Mouse (Mus musculus) layer of hippocampus, adult 9-11 months (tissue): ENCODE results near the gene Dkc1.

Experiments used
- DNase-seq: peaks from one replicate; pipeline ENCODE4 v3.0.0; 2022

Gene Dkc1

GRCm38 (mm10) chrX:75095369-75096162, at the start of gene Dkc1:
Dkc1 (plus strand) TSS chrX:75095854.
- DNase-seq, result peak; percentile 96

GRCm38 (mm10) chrX:75045931-75046330, 49.7 kb upstream of the Dkc1 start:
- no peak for DNase-seq

- DNase-seq, result no peak
Measured at GRCm38 (mm10) chrX:75046921-75047635, 48.6 kb upstream of the Dkc1 start.

- peak; percentile 2 for DNase-seq
Measured at GRCm38 (mm10) chrX:75056120-75056775, 39.4 kb upstream of the Dkc1 start.

GRCm38 (mm10) chrX:75082351-75082750, 13.3 kb upstream of the Dkc1 start:
- no peak for DNase-seq

GRCm38 (mm10) chrX:75083982-75084773, 11.5 kb upstream of the Dkc1 start:
- DNase-seq, result no peak

GRCm38 (mm10) chrX:75084774-75085508, 10.7 kb upstream of the Dkc1 start, which contains the start of gene Gab3:
Gab3 (minus strand) TSS chrX:75085458.
- peak; percentile 42 for DNase-seq

GRCm38 (mm10) chrX:75085654-75086053, 10.0 kb upstream of the Dkc1 start:
- DNase-seq, result no peak

- DNase-seq, result no peak
Measured at GRCm38 (mm10) chrX:75096163-75096770, 613 bp downstream of the Dkc1 start.

GRCm38 (mm10) chrX:75098799-75099198, 3.1 kb downstream of the Dkc1 start:
- DNase-seq, result no peak

- DNase-seq, result no peak
Measured at GRCm38 (mm10) chrX:75102293-75102692, 6.6 kb downstream of the Dkc1 start.

GRCm38 (mm10) chrX:75115550-75115949, 19.9 kb downstream of the Dkc1 start:
- no peak for DNase-seq

- no peak for DNase-seq
Measured at GRCm38 (mm10) chrX:75125606-75126005, 30.0 kb downstream of the Dkc1 start.

- DNase-seq, result no peak
Measured at GRCm38 (mm10) chrX:75126893-75127292, 31.2 kb downstream of the Dkc1 start.

GRCm38 (mm10) chrX:75128333-75128980, 32.8 kb downstream of the Dkc1 start:
- DNase-seq, result peak; percentile 9

GRCm38 (mm10) chrX:75129474-75129873, 33.8 kb downstream of the Dkc1 start:
- no peak for DNase-seq

- DNase-seq, result peak; percentile 77
Measured at GRCm38 (mm10) chrX:75130467-75131160, 35.0 kb downstream of the Dkc1 start, which contains the start of gene Mpp1. Mpp1 (minus strand) TSS chrX:75131016.

- DNase-seq, result no peak
Measured at GRCm38 (mm10) chrX:75136938-75137337, 41.3 kb downstream of the Dkc1 start.

- no peak for DNase-seq
Measured at GRCm38 (mm10) chrX:75137729-75138128, 42.1 kb downstream of the Dkc1 start.

- no peak for DNase-seq
Measured at GRCm38 (mm10) chrX:75138182-75138581, 42.5 kb downstream of the Dkc1 start.
